Mouse (Mus musculus): Measurements from ENCODE around the gene Ccnjl. TPM values are rescaled to one million over a fixed set of nuclear protein-coding genes. Genes with fewer than 3 reads are reported as not detected.
A peak's percentile ranks its signal among the peaks of the same experiment; 100 is the strongest.

The Ccnjl gene
- polyA plus RNA-seq, 1 experiment from 2014 or later, result 38.7 TPM

DNA sequence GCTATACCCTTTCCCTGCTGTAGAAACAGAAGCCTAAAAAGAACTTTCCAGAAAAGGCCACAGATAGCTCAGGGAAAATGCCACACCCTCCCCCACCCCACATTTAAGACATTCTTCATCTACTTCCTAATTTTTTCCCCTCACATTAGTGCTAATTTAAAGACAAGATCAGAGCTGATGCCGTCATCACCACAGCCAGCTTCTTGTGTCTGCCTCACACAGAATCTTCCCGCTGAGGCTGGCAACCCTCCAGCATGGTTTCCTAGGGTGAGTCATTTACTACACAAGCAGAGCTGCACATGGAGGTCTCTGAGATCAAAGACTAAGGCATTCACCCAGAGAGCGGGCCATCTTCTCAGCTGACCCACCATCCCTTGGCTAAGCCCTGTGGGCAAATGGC, 33.1 kb upstream of the Ccnjl start:
- no peak for ATAC-seq (ENCODE audit: low FRiP score, low read depth)
- Histone ChIP-seq H3K9me3 (peaks cover 5% of the 10 kb centered on the region; the same call in 1 of the 2 replicates), H3K27ac (no peak overlapping the region), H3K4me3 (no peak overlapping the region), H3K27me3 (replicated peaks) (no peaks in the 10 kb centered on the region), H3K36me3 (no peaks in the 10 kb centered on the region; the same call in 1 of the 2 replicates), H3K4me1 (no peaks in the 10 kb centered on the region), H3K9ac (no peak overlapping the region), H3K4me2 (replicated peaks) (no peak overlapping the region)
- WGBS, result 62% methylated on average over 3 of the region's 3 CpGs

GRCm38 (mm10) chr11:43501256-43501655, 27.3 kb upstream of the Ccnjl start:
- WGBS, result 85% methylated on average over 6 of the region's 6 CpGs
- no peaks in the 10 kb centered on the region for H3K4me1 ChIP-seq
- H3K4me3 ChIP-seq, result no peak overlapping the region
- H3K9ac ChIP-seq, result no peak overlapping the region
- no peak for ATAC-seq (ENCODE audit: low FRiP score, low read depth)
- H3K27ac ChIP-seq, result no peak overlapping the region
- H3K4me2 ChIP-seq (replicated peaks), result no peak overlapping the region
- no peaks in the 10 kb centered on the region; the same call in 1 of the 2 replicates for H3K36me3 ChIP-seq
- H3K9me3 ChIP-seq, result peaks cover 5% of the 10 kb centered on the region; the same call in 1 of the 2 replicates
- H3K27me3 ChIP-seq (replicated peaks), result no peaks in the 10 kb centered on the region

DNA sequence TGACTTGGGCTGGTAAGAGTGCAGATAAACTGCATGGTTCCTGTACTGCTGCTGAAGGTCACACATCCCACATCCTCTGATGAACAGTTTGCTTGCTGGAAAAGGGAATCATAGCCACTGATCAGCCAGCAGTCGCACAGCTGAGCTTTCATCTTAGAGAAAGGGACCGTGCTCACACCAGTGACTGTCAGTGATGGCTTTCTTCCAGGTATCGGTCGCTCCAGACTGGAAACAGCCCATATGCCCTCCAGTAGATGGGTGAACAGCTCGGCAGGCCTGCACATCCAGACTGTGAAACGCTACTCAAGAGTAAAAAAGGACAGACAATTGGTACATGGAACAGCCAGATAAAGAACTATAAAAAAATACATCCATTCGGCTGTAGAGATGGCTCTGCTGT, 23.4 kb upstream of the Ccnjl start:
- H3K27me3 ChIP-seq (replicated peaks), result no peaks in the 10 kb centered on the region
- H3K4me2 ChIP-seq (replicated peaks), result no peak overlapping the region
- H3K9ac ChIP-seq, result no peak overlapping the region
- no peaks in the 10 kb centered on the region for H3K9me3 ChIP-seq
- H3K4me1 ChIP-seq, result no peaks in the 10 kb centered on the region
- no peaks in the 10 kb centered on the region for H3K36me3 ChIP-seq
- H3K27ac ChIP-seq, result no peak overlapping the region
- ATAC-seq (ENCODE audit: low FRiP score, low read depth), result no peak
- WGBS, result 90% methylated on average over 7 of the region's 7 CpGs
- H3K4me3 ChIP-seq, result no peak overlapping the region

GRCm38 (mm10) chr11:43507976-43508375, 20.6 kb upstream of the Ccnjl start:
- Histone ChIP-seq H3K4me2 (replicated peaks) (no peak overlapping the region), H3K4me3 (no peak overlapping the region), H3K27me3 (replicated peaks) (no peaks in the 10 kb centered on the region), H3K9ac (no peak overlapping the region), H3K4me1 (no peaks in the 10 kb centered on the region), H3K27ac (no peak overlapping the region), H3K36me3 (no peaks in the 10 kb centered on the region), H3K9me3 (no peaks in the 10 kb centered on the region)
- WGBS, result 90% methylated on average over 6 of the region's 6 CpGs
- no peak for ATAC-seq (ENCODE audit: low FRiP score, low read depth)

DNA sequence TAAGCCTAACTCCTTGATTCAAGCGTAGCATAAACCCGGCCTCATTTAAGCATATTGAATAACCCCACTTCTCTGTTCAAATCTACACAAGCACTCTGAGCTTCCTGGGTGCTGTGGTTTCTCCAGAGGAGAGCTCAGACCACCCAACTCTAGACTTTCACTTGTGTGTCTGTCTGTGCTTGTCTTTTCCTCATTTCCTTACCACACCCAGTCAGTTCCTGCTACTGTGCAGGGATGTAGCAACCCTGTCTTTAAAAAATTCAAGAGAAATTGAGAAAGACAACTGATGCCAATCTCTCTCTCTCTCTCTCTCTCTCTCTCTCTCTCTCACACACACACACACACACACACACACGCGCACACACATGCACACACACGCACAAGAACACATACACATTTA, 18.7 kb upstream of the Ccnjl start:
- Histone ChIP-seq H3K4me3 (no peak overlapping the region), H3K27me3 (replicated peaks) (no peaks in the 10 kb centered on the region), H3K4me2 (replicated peaks) (no peak overlapping the region), H3K27ac (no peak overlapping the region), H3K36me3 (no peaks in the 10 kb centered on the region), H3K9me3 (no peaks in the 10 kb centered on the region), H3K4me1 (no peaks in the 10 kb centered on the region), H3K9ac (no peak overlapping the region)
- 97% methylated on average over 5 of the region's 5 CpGs for WGBS
- no peak for ATAC-seq (ENCODE audit: low FRiP score, low read depth)

DNA sequence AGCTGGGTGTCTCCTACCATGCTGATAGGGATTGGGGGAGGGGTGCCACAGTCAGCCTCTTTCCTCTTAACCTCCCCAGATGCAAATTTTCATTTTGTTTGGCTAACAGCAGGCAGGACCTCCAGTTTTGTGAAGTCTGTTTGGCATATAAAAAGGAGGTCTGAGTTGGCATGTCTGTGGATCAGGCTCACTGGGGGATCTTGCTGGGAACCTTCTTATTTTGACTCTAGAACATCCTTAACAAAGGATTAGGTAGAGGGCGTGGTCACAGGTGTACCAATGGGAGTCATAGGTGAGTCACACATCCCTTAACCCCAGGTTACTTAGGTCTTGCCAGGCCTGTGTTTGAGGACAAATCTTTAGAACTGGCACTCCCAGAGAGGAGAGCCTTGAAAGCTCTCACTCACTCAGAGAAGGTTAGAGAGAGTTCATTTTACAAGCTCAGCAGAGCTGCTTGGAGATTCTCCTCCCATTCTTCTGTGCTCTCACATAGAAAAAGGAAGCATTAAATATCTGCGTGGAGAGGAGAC, 15.9 kb upstream of the Ccnjl start:
- Histone ChIP-seq H3K9ac (no peak overlapping the region), H3K27ac (no peak overlapping the region), H3K27me3 (replicated peaks) (no peaks in the 10 kb centered on the region), H3K4me1 (no peaks in the 10 kb centered on the region), H3K4me3 (no peak overlapping the region), H3K9me3 (no peaks in the 10 kb centered on the region), H3K36me3 (no peaks in the 10 kb centered on the region), H3K4me2 (replicated peaks) (no peak overlapping the region)
- ATAC-seq (ENCODE audit: low FRiP score, low read depth), result no peak
- 76% methylated on average over 2 of the region's 2 CpGs for WGBS

DNA sequence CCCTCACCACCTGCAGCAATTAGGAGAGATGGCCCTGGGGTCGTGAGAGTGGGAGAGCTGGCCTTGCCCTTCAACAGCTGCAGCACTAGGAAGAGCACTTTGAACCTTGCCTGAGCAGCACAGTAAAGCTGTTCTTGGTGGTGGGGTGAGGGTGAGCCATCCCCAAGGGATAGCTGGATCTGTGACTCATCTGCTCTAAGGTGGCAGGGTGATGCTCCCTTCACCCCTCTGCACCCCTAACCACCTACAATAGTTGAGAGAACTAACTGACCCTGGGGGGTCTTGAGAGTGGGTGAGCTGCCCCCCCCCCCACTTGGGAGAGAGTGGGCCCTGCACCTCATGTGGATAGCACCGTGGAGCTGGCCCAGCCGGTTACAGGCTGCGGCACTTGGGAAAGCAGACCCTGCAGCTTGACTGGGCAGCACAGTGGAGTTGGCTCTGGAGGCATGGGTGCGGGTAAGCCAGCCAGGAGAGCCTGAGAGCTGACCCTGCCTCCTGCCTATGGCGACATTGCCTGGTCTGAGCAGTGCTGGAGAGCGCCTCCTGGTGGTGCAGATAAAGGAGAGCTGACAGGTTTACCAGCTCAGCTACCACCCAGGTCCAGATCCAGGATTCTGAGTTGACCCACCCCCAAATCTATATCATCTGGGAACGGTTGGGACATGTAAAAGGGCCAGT, 12.1 kb upstream of the Ccnjl start:
- Histone ChIP-seq H3K4me3 (no peak overlapping the region), H3K27me3 (replicated peaks) (no peaks in the 10 kb centered on the region), H3K4me2 (replicated peaks) (no peak overlapping the region), H3K9ac (no peak overlapping the region), H3K36me3 (no peaks in the 10 kb centered on the region), H3K27ac (no peak overlapping the region), H3K4me1 (no peaks in the 10 kb centered on the region), H3K9me3 (no peaks in the 10 kb centered on the region)
- peak; percentile 58 for ATAC-seq (ENCODE audit: low FRiP score, low read depth)
- 39% methylated on average over 8 of the region's 8 CpGs for WGBS

DNA sequence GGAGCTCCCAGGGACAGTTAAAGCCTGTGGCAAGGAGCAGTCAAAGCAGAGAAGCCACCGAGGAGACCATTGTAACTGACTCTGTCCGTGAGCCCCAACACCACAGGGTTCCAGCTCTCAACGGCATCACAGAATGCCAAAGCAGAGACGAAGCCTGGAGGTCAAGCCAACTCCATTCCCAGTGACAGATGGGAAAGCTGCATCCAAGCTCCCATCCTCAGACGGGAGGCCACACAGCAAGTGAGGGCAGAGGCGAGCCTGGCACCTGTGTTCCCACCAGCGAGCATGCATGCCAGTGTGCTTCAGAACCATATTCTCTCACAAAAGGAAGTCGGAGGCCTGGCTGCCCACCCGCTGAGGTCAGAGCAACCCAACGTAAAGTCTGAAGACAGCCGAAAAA, 10.9 kb upstream of the Ccnjl start:
- H3K27me3 ChIP-seq (replicated peaks), result no peaks in the 10 kb centered on the region
- no peak overlapping the region for H3K9ac ChIP-seq
- no peak overlapping the region for H3K4me3 ChIP-seq
- no peaks in the 10 kb centered on the region for H3K9me3 ChIP-seq
- no peak overlapping the region for H3K27ac ChIP-seq
- 75% methylated on average over 11 of the region's 11 CpGs for WGBS
- H3K4me2 ChIP-seq (replicated peaks), result no peak overlapping the region
- H3K4me1 ChIP-seq, result no peaks in the 10 kb centered on the region
- no peak for ATAC-seq (ENCODE audit: low FRiP score, low read depth)
- H3K36me3 ChIP-seq, result no peaks in the 10 kb centered on the region

DNA sequence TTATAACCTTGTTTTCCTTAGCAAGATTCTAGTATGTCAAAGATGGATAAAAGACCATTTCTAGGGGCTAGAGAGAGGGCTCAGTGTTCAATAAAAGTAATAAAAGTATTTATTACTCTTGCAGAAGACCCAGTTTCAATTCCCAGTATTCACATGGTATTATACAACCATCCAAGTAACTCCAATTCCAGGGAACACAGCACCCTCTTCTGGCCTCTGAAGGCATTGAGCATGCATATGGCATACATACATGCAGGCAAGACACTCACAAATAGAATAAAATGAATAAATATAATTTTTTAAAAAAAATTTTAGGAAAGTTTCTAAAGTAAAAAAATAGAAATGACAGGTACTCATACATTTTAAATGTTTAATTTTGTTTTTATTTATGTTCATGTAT, 10.5 kb upstream of the Ccnjl start:
- H3K9ac ChIP-seq, result no peak overlapping the region
- no peak overlapping the region for H3K4me2 ChIP-seq (replicated peaks)
- no peak for ATAC-seq (ENCODE audit: low FRiP score, low read depth)
- no peaks in the 10 kb centered on the region for H3K4me1 ChIP-seq
- no peaks in the 10 kb centered on the region for H3K9me3 ChIP-seq
- H3K27me3 ChIP-seq (replicated peaks), result no peaks in the 10 kb centered on the region
- no peak overlapping the region for H3K4me3 ChIP-seq
- H3K36me3 ChIP-seq, result no peaks in the 10 kb centered on the region
- H3K27ac ChIP-seq, result no peak overlapping the region

GRCm38 (mm10) chr11:43518821-43519220, 9.8 kb upstream of the Ccnjl start:
- no peak for ATAC-seq (ENCODE audit: low FRiP score, low read depth)
- Histone ChIP-seq H3K9me3 (no peaks in the 10 kb centered on the region), H3K9ac (no peak overlapping the region), H3K27ac (no peak overlapping the region), H3K4me3 (no peak overlapping the region), H3K4me2 (replicated peaks) (no peak overlapping the region), H3K36me3 (no peaks in the 10 kb centered on the region), H3K4me1 (no peaks in the 10 kb centered on the region), H3K27me3 (replicated peaks) (no peaks in the 10 kb centered on the region)

DNA sequence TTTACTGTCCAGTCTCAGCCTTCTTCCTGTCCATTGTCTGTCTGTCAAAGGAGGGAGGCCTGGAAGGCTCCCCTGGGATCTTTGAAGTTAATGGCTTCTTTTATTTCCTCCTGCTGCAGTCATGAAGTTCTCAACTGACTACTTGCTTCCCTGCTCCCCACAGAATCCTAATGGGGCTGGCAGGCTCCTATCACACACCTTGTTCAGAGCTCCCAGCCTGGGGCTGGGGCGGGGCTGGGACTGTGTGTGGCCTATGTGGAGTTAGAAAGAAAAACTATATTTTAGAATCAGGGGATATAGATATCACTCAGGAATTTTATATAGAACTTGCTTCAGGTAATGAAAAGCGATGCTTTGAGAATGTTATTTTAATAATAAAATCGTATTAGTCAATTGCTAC, 8.1 kb upstream of the Ccnjl start:
- H3K4me3 ChIP-seq, result no peak overlapping the region
- H3K9ac ChIP-seq, result no peak overlapping the region
- H3K4me1 ChIP-seq, result no peaks in the 10 kb centered on the region
- H3K9me3 ChIP-seq, result no peaks in the 10 kb centered on the region
- ATAC-seq (ENCODE audit: low FRiP score, low read depth), result no peak
- H3K36me3 ChIP-seq, result no peaks in the 10 kb centered on the region
- no peaks in the 10 kb centered on the region for H3K27me3 ChIP-seq (replicated peaks)
- no peak overlapping the region for H3K4me2 ChIP-seq (replicated peaks)
- WGBS, result 65% methylated on average over 3 of the region's 3 CpGs
- no peak overlapping the region for H3K27ac ChIP-seq

DNA sequence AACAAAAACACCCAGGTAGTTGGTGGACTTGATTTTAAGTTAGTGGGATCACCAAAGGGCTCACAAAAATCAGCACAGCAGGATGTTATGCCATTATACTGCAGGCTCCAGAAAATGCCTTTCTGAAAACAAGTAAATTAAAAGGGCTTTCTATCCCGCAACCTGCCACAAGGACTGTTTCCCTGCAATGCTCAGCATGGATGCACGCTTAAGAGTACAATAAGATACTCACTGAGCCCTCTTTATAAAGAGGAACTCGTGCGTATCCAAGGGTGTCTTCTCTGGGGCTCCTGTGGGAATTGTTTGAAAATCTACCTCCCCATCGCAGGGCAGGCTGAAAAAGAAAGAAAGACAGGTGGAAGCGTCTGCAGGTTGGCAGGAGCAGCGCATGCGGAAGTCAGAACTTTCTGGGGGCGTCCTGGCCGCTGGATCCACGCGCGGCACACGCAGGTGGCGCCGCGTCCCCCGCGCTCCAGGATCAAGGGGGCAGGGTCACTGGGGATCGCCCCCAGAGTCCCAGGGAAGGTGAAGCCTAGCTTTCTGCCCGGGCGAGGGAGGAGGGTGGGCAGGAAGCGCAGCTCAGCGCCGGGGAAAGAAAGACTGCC, 404 bp upstream of the Ccnjl start:
- WGBS, result 1% methylated on average over 25 of the region's 25 CpGs
- peak; percentile 64 for ATAC-seq (ENCODE audit: low FRiP score, low read depth)
- Histone ChIP-seq H3K9ac (peak overlapping the region; percentile 82), H3K4me3 (peak overlapping the region; percentile 84), H3K4me1 (peaks cover 25% of the 10 kb centered on the region), H3K36me3 (peaks cover 2% of the 10 kb centered on the region), H3K27ac (peak overlapping the region; percentile 39; the same call in 1 of the 2 replicates), H3K9me3 (no peaks in the 10 kb centered on the region), H3K27me3 (replicated peaks) (no peaks in the 10 kb centered on the region), H3K4me2 (replicated peaks) (peak overlapping the region; percentile 71)

GRCm38 (mm10) chr11:43530043-43530442, 1.5 kb downstream of the Ccnjl start:
- H3K9ac ChIP-seq, result no peak overlapping the region
- WGBS, result 9% methylated on average over 3 of the region's 3 CpGs
- no peak for ATAC-seq (ENCODE audit: low FRiP score, low read depth)

More at GRCm38 (mm10) chr11:43530043-43530442, 1.5 kb downstream of the Ccnjl start:
- peaks cover 25% of the 10 kb centered on the region for H3K4me1 ChIP-seq
- peak overlapping the region; percentile 71 for H3K4me2 ChIP-seq (replicated peaks)
- no peaks in the 10 kb centered on the region for H3K27me3 ChIP-seq (replicated peaks)
- H3K27ac ChIP-seq, result no peak overlapping the region
- H3K36me3 ChIP-seq, result peaks cover 20% of the 10 kb centered on the region
- no peaks in the 10 kb centered on the region for H3K9me3 ChIP-seq
- H3K4me3 ChIP-seq, result peak overlapping the region; percentile 26
